Mouse (Mus musculus) frontal cortex, postnatal 10 days (tissue): ENCODE results near the gene Gabarapl1.
"Not testable (repeated sequence)": the region's sequence is repeated elsewhere in the genome, so short reads cannot be mapped to it uniquely, and the experiment has no call there.

Experiments
- DNase-seq, 2 experiments: peaks; one replicate each; pipeline ENCODE4 v3.0.0; 2022; ENCODE audit warnings: low spot score in 2 of 2, mixed read lengths in 1 of 2

The Gabarapl1 gene

DNA sequence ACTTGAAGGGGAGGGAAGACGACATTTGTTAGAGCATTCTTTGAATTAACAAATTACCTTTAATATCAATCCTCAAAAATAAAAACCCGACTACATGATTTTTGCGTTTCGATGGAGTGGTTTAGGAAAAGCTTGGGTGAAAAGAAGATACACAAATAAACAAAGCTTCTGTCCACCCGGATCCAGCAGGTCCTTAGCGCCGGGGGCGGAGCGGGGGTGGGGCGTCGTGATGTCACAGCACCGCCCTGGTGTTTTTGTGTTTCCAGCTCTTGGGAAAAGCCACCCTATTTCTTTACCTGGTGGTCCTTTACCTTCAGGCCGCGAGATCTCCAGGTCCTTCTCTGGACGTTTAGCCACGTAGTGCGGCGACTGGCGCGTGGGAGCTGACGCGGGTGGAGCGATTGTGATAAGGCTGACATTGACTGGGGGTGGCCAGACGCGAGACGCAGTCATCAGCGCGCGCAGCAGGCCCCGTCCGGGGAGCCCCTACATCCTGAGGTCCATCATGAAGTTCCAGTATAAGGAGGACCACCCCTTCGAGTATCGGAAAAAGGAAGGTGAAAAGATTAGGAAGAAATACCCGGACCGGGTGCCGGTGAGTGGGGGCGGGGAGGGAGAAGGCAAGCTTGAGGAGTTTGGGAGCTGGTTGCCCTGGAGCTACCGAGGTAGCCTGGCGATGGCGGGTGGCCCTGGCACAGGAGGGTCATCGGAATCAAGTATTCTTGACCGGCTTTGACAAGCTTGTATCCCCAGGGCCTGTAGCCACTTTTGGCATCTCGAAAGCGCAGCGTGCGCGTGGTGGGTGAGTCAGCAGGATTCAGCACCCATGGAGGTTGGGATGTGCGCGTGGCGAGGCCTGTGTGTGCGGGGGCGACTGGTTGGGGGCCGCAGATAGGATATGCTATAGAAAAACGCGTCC, at the start of gene Gabarapl1:
Gene Gabarapl1, plus strand, starts transcription at position 219 of the 919 bp plus-strand sequence.
- peak; percentile 77 to 79 for DNase-seq

DNA sequence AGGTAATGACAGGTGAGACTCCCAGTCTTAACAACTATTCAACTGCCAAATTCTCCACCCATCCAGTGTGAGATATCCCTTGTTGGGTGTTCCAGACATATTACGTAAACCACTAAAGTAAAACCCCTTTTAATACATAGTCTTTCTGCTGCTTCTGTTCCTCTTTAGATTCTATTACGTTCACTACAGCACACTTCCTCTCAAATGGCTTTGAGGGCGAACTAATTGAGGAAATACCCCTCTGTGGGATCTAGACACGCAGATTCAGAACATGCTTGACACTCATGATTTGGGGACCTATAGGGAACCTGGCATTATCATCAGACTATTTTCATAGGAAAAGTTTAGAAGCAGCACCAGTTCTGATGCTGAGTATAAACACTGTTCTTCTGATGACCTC, 38.0 kb upstream of the Gabarapl1 start:
- no peak for DNase-seq

DNA sequence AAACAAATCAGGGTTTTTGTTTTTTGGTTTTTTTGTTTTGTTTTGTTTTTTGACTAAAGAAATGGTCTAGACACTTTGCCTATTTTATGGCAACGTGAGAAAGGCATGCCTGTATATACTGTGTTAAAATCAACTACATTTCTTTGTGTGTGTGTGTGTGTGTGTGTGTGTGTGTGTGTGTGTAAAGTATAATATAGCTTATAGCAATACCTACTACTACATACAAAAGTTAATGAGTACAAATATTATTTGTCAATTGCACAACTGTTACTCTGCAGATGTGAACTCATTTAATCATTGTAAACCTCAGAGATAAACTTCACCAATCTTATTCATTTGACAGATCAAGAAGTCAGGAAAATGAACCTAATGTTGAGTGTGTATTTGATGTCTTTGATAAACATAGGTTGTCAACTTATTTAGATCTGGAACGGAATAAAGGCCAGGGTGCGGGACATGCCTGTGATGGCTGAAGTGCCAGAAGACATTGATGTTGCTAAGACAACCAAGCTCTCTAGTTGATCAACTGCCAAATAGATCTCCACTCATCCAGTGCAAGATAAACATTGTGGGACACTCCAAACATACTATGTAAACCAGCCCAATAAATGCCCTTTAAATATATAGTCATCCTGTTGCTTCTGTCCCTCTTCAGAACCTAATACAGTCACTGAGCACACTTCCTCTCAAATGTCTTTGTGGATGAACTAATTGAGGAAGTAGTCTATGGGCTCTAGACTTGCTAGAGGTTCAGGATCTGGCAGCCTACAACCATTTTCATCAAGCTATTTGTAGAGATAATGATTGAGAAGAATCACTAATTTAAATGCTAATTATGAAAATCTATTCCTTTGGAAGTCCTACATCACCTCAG, 35.4 kb upstream of the Gabarapl1 start:
- DNase-seq = no peak

DNA sequence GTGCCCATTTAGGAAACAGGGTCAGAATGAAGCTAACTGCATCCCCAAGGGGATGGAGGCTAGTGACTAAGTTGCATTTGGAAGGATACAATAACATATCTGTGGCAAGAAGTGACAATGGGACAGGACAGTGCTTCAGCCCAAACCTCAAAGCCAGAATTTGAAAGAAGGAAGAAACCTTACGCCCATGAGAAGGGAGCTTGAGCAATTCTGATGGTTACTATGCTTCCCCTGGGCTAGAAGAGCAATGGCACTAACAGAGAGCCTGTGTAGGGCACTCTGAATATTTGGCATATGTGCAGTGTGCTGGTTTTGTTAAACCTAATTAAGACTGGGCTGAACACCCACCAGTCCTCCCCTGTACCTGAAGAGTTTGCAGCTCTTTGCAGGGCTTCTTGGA, 33.4 kb upstream of the Gabarapl1 start:
- not testable (repeated sequence) for DNase-seq

DNA sequence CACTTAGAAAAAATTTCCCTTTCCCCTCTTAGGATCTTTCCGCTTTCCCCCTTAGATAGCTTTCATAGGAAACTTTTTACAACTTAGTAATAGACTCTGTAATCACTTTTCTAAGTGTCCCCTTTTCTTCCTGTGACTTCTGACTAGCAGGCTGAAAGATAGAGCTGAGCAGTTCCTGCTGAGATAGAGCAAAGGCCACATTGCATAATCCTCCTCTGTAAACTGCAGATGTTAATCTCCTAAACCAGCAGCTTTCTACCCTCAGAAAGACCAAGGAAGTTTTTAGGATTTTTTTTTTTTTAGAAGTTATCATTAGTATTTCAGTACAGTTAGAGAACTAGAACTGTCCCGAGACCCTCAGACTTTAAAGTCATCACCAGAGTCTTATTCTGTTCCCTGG, 29.5 kb upstream of the Gabarapl1 start:
- no peak for DNase-seq

DNA sequence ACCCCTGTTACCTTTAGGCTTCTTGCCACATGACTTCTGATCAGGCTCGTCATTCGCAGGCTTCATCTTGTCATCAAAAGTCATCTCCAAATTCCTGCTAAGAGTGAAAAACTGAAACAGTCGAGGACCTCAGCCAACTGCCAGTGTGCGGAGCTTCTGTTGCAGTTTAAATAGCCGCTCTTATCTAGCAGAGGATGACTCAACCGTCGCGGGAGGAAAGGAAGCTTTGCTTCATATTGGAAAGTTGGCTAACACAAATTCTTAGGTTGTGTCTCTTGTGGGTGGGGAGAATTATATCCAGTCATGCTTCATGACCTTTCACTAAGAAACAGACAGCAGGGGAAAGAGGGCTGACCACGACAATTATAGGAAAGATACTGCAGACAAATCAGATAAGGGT, 25.9 kb upstream of the Gabarapl1 start, which contains the start of gene Olr1:
Gene Olr1, minus strand, starts transcription at position 142 of the 400 bp plus-strand sequence.
- no peak for DNase-seq

DNA sequence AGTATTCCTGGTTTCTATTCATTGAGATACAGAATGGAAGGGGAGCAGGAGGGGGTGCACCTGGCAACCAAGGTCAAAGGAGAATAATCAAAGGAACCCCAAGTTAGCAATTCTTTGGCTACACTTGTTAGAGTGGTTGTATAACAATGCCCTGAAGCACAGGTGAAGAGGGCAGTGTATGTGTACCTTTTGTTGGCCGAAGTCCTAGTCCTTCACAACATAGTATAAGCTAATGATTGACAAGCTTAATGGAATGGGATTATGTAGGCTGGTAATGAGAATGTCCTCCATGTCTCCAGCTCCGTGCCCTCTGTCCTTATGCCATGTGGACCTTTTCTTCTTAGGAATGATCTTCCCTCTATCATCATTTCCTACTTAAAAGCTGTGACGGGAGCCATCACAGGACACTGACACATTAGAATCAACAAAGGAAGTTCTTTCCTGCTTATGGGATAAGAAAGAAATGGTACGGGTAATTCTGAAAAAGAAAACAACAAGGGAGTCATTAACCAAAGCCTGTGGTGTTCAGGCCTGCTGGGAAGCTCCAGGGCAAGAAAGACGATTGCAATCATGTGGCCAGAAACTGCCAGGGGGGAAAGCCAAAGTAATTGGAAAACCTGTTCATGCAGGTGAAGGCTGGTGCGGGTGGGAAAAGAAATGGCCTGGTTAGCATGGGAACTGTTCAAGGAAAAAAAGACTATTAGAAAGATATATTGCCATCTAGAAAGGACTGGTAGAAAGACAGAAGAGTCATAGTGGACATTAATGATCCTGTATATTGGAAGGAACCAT, 22.6 kb upstream of the Gabarapl1 start:
- DNase-seq = no peak

DNA sequence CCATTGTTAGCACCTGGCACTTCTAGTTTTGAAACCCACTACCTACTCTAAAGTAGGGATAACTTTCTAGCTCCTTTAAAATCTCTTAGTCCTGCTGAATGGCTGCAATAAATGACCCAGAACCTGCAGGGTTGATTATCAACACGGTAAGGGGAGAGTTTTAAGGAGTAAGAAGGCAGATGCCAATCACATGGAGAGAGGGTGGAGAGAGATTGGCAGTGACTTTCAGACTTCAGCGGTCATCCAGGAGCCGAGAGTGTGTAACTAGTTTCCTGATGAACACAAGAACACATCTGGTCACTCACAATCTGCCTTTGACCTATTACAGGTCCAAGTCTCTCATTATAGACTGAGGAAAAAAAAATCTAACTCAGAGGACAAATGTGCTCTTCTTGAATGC, 20.6 kb upstream of the Gabarapl1 start, which contains the start of gene Tmem52b:
Gene Tmem52b, plus strand, starts transcription at position 189 of the 400 bp plus-strand sequence.
- no peak for DNase-seq

DNA sequence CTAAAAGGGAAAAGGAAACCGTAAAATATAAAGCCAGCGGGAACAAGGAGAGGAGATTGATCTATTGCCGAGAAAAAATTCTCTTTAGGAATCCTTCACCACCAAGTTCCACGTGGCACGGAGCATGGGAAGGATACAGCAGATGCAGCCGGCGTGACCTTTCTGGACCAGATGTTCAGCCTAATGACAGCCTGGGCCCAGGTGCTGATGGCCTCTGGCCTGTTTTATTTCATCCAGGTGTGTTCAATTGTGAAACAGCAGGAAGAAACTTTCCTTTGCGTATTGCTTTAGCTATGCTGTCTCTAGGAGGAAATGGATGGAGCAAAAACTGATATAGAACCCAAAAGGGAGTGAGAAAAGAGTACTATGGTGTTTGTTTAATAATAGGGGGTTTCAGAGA, 20.1 kb upstream of the Gabarapl1 start:
- no peak for DNase-seq

DNA sequence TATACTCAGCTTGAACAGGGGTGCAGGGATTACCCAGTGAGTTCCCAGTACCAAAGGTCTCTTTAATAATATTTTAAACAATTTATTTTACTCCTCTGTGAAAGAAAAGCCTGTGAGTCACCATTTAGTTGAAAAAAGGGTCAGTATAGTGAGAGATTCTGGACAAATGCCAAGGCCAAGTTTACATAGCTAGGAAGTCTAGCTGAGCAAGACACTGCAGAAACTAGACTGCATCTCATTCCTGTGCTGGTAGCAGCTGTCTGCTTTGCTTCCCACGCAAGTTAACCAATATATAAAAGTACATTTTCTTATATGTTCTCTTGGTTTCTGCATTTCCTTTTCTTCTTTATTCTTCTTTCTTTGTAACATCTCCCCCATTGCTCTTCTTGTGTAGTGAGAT, 19.6 kb upstream of the Gabarapl1 start:
- no peak for DNase-seq

DNA sequence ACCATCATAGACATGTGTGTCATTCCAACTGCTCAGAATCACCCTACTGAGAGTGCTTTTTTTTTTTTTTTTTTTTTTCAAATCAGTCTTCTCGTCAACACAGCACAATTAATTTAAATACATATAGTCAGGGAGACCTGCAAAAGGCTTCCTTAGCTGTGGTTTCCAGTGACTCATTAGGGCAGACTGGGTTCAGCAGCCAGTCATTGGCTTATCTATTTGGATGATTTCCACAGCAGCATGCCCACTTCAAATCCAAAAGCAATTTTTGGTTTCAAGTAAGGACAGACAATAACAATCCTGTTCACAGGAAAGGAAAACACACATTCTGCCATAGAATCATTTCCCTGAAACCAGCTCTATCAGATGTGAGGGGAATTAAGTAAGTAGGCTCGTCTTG, 18.6 kb upstream of the Gabarapl1 start:
- no peak for DNase-seq

DNA sequence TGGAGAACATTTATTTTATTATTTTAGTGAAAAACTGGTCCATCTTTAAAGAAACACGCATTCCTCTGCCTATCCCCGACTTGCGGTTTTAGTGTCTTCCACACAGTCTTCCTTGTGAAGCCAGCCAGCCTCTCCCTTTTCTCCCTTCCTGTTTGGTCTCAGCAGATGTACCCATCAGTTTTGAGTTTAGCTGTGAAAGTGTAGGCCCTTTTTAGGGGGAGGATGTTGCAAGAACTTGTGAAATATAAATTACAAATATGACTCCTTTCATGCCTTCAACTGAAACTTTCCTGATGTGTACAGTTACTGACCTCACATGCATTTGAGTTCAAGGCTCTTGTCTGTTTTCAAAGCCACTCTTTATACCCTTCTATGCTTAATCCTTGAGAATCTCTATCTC, 17.9 kb upstream of the Gabarapl1 start:
- no peak for DNase-seq

DNA sequence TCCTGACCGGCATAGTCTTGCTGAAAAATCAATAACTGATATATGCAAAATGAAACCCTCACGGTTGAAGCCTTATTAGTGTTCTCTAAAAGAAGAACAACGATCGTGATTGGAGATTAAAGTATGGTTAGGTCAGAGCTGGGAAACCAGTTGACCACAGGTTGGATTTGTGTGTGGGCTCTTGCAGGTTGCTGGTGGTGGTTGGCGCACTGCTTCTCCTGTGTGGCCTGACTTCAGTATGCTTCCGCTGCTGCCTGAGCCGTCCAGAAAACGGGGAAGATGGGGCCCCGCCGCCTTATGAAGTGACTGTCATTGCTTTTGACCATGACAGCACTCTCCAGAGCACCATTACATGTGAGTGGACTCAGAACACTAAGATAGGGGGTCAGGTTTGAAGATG, 16.6 kb upstream of the Gabarapl1 start:
- DNase-seq = no peak

DNA sequence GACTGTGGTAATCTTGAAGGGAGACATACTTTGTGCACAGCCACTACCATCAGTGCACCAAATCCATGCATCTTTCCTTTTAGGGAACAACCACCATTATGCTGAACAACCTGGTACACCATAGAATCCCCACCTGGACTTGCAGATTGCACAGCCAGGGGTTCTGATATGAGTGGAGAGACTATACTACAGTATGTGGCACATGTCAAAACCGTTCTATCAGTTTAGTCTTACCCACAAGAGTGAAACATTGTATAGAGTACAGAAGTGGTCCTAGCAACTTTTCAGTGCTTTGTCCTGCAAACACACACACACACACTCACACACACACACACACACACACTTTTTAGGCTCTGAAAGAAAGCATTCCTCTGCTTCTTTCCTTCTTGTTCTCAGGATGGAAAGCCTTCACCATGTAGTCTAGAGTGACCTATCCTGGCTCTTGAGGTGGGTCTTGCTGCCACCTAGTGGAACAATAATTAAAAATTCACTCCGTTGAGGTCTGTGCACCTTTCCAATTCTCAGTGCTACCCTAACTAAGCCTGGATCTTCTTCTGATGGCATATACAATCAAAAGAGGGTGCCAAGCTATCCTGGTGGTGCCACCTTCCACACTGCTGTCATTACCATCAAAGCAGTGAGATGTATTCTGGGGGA, 15.1 kb upstream of the Gabarapl1 start:
- peak in 1 of 2 experiments; percentile 25 for DNase-seq

DNA sequence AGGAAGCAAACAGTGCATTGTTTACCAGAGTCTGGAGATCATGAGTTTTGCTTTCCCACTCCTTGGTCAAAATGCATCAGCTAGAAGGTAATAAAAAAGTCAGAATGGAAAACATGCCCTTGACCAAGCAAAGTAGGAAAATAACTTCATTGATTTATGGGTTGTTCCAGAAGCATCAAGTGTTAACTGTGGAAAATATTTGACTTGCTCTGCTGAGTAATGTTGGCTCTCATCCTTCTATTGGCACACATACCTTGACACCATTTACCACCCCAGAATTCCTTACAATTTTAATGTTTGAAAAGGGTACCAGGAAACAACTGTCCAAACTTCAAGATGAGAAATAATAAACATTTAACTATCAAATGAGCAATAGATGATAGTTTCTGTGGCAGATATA, 6.9 kb upstream of the Gabarapl1 start:
- DNase-seq = no peak

DNA sequence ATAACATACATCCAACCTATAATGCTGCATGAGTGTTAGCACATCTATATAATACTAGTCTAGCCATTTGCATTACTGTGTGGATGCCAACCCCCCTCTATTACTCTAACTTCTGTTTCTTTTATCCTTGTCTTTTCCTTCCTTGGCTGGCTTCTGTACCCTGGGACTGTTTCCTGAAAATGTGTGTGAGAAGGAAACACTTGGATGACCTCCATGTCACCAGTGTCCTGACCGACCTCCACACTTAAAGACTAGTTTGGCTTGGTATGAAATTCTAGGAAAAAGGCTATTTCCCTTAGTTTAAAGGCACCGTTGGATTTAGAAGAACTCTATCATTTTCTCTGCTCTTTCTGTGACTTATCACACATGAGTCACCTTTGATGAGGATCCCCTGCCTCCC, 5.5 kb upstream of the Gabarapl1 start:
- no peak for DNase-seq

DNA sequence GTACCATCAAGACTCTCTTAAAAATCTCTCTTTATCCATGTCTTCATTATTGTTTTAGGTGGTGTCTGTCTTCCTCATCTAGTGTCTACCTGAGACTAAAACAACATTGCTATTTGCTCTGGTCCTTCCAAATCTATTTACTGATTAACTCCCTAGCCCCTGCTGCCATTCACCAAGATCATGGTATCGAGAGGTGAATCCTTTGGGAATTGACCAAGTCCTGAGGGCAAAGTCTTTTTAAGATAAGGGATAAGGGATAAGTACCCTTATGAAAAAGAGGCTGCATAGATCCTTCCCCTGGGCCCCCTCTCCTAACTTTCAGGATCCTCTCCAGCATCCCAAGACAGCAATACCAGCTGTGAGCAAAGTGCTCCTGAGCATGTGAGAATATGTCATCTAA, 3.4 kb upstream of the Gabarapl1 start:
- DNase-seq = no peak

DNA sequence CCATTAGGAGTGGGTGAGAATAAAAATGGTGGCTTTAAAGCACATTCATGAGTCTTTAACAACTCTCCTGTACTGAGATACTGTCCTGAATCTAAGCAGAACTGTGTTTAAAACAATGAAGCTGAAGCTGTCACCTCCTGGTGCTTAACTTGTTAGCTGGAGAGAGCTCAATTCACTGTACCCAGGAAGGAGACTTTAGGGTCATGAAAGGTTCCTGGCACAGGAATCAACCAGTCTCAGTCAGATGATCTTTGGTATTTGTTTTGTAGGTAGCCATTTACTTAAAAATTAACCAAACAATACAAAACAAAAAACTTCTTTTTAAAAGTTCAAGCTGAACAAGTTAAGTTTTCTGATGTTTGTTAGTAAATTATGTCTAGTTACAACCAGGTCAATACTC, 2.7 kb upstream of the Gabarapl1 start:
- no peak for DNase-seq

DNA sequence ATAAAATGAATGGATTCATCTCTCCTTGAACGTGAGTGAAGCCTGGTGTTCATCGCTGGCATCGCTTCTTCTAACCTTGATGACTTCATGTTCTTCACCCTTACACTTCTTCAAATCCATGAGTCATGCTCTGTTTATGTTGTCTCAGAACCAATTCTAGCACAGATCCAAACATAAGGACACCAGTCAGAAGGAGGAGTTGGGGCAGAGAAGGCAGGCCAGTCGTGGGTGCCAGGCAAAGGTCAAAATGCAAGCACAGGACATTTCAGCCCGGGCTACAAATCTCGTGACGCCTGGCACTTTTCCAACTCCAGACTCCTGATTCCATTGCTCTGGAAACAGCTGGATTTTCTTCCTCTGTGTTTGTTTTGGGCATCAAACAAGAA, 411 bp upstream of the Gabarapl1 start:
- DNase-seq = peak; percentile 51 to 61

DNA sequence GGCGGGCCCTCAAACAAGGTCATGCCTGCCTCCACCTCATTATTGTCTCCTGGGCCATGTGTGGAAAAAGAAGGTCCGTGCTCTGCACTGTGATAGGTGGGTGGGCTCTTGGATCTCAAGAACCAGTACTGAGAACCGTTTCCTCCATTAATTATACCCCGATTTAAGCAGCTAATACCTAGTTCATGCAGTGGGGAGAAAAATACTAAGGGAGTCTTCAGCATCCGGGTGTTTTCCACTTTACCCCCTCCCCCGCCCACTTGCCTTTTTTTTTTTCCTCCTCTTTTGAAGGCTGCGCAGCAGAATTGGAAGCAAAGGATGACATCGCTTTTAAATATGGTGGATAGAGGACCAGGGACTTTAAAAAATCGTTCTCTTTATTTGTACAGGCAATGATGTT, 1.1 kb downstream of the Gabarapl1 start:
- DNase-seq = peak in 1 of 2 experiments; percentile 24

DNA sequence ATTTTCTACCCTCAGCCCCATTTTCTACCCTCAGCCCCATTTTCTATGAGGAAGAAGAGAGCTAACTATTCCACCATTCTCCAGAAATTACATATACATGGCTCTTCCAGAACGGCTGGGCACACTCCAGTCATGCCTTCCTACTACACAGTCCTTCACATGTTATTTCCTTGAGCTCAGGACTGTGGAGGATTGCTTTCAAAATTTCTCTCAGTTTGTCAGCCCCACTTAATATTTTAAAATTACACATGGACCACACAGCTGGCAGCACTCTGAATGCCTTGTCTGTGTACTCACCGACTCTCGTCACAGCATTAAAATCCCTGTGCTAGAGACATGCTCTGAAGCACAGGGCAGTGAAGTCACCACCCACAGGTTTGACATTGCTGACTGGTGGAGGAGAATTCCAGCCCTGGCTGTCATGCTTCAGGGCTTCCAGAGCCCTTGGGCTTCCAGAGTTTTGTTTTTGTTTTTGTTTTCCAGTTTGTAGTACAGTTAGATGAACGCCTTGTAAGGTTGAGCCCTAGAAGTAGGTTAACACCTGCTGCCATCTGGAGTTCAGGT, 1.7 kb downstream of the Gabarapl1 start:
- DNase-seq = no peak
